Mouse (Mus musculus) megakaryocyte progenitor cell, adult 5-6 weeks (primary cell): ENCODE data around the gene Ufl1. TPM values are rescaled to one million over a fixed set of nuclear protein-coding genes. Genes with fewer than 3 reads are reported as not detected.
A peak's percentile ranks its signal among the peaks of the same experiment; 100 is the strongest.
"Not testable (repeated sequence)": the region's sequence is repeated elsewhere in the genome, so short reads cannot be mapped to it uniquely, and the experiment has no call there.

ENCODE experiments used
- ATAC-seq: replicated peaks from 2 replicates; pipeline ENCODE4 v1.8.0; 2016; ENCODE audit warnings: mild to moderate bottlenecking, moderate TSS enrichment, inconsistent platforms; ENCODE audit not compliant: poor library complexity
- total RNA-seq, 2 experiments: library from RNA; stranded (forward) in 1 of 2; stranded (reverse) in 1 of 2; fragments of 157-497, 149-512 nt in 1 of 2; fragments of 200-1000 nt in 1 of 2; gene quantifications; 2 replicates each; pipeline versions ENCODE4 v1.2.3 to v1.2.4; 2015 to 2017

The Ufl1 gene
- 25.0 and 32.4 TPM in 2 replicates for total RNA-seq (2015)
- 24.1 and 35.4 TPM in 2 replicates for total RNA-seq (2017)

- ATAC-seq: peak; percentile 98
These were observed at the start of gene Ufl1 for GRCm38 (mm10) chr4:25281671-25282038. Gene Ufl1, minus strand, starts transcription at chr4:25281821.

GRCm38 (mm10) chr4:25325684-25326220 lies 44.1 kb upstream of the Ufl1 start:
- no peak for ATAC-seq

- no peak for ATAC-seq
These were observed 41.1 kb upstream of the Ufl1 start for GRCm38 (mm10) chr4:25322631-25323178.

- no peak for ATAC-seq
These were observed 32.1 kb upstream of the Ufl1 start for GRCm38 (mm10) chr4:25313767-25314166.

- ATAC-seq: not testable (repeated sequence)
These were observed 3.4 kb upstream of the Ufl1 start for GRCm38 (mm10) chr4:25285002-25285401.

- ATAC-seq: peak; percentile 70
These were observed 517 bp downstream of the Ufl1 start for GRCm38 (mm10) chr4:25280938-25281670.

GRCm38 (mm10) chr4:25272861-25273627 lies 8.6 kb downstream of the Ufl1 start:
- peak; percentile 48 for ATAC-seq

GRCm38 (mm10) chr4:25271926-25272325 lies 9.7 kb downstream of the Ufl1 start:
- ATAC-seq: no peak

- ATAC-seq: no peak
These were observed 14.5 kb downstream of the Ufl1 start for GRCm38 (mm10) chr4:25267144-25267543.

GRCm38 (mm10) chr4:25257822-25258398 lies 23.7 kb downstream of the Ufl1 start:
- no peak for ATAC-seq

GRCm38 (mm10) chr4:25242776-25243175 lies 38.8 kb downstream of the Ufl1 start, which contains the start of gene Fhl5:
Gene Fhl5, minus strand, starts transcription at chr4:25242876.
- ATAC-seq: no peak

GRCm38 (mm10) chr4:25235663-25236062 lies 46.0 kb downstream of the Ufl1 start:
- ATAC-seq: not testable (repeated sequence)

- not testable (repeated sequence) for ATAC-seq
These were observed 47.9 kb downstream of the Ufl1 start for GRCm38 (mm10) chr4:25233767-25234166.

GRCm38 (mm10) chr4:25232546-25232945 lies 49.1 kb downstream of the Ufl1 start:
- no peak for ATAC-seq

GRCm38 (mm10) chr4:25227527-25227926 lies 54.1 kb downstream of the Ufl1 start:
- ATAC-seq: no peak

GRCm38 (mm10) chr4:25221927-25222326 lies 59.7 kb downstream of the Ufl1 start:
- ATAC-seq: no peak

- no peak for ATAC-seq
These were observed 68.2 kb downstream of the Ufl1 start for GRCm38 (mm10) chr4:25213451-25213850.

- ATAC-seq: no peak
These were observed 75.5 kb downstream of the Ufl1 start for GRCm38 (mm10) chr4:25206166-25206565.
